Mouse (Mus musculus) hematopoietic stem cell, adult 5-6 weeks (primary cell): ENCODE results near the gene Gigyf2. TPM values are rescaled to one million over a fixed set of nuclear protein-coding genes. Genes with fewer than 3 reads are reported as not detected.

Experiments
- ATAC-seq, 2 experiments: fragments of 125-278 bp in 1 of 2; replicated peaks in 1 of 2; 2 replicates each; pipeline ENCODE4 v1.8.0; 2016 to 2017; ENCODE audit warnings: inconsistent platforms in 2 of 2, mild to moderate bottlenecking in 2 of 2, moderate number of reproducible peaks in 2 of 2, low read depth in 1 of 2, moderate TSS enrichment in 1 of 2; ENCODE audit not compliant: low FRiP score in 2 of 2, poor library complexity in 2 of 2, severe bottlenecking in 2 of 2, insufficient read depth in 1 of 2, low TSS enrichment in 1 of 2
- total RNA-seq: library from RNA; stranded (forward); fragments of 172-1452, 232-1000 nt; gene quantifications from 2 replicates; pipeline ENCODE4 v1.2.3, GENCODE M21; 2017

Gigyf2 gene
- total RNA-seq, 1 experiment from 2014 or later: 147 TPM

DNA sequence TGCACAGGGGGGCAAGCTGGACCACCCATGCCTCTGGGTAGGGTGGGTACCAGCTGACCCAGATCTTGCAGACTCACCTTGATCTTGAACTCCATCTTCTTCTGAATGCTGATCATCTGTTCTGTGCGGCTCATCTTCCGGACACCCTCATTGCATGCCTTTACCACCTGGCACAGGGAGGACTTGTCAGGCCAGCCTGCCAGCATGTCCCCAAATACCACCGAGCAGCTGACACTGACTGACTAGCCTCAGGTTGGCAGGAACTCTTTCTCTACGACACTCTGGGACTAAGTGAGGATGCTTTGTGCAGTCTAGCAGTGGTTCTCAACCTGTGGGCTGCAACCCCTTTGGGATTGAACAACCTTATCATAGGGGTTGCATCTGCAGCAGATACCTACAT is 155.7 kb downstream of the Gigyf2 start:
- ATAC-seq: no peak

DNA sequence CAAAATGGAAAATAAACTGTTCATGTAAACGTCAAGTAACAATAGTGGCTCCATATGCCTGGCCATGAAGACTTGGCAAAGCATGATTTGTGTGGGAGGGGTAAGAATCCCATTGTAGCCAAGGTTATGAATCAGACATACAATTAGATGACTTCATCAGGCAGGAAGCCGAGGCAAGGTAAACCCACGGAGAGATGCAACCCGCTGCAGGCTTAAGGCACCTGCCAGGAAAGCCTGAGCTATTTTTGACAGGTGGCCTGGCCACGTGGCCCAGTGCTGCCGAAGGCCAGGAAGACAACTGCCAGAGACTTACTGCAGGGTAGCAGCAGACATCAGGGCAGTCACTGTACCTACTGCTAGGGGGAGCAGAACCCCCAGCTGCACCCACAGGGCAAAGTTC is 159.6 kb downstream of the Gigyf2 start:
- no peak for ATAC-seq

- ATAC-seq: no peak
Measured at GRCm38 (mm10) chr1:87492285-87492684, 165.5 kb downstream of the Gigyf2 start.

- no peak for ATAC-seq
Measured at GRCm38 (mm10) chr1:87493542-87493941, 166.7 kb downstream of the Gigyf2 start.

Other genes starting within 250 kb of the Gigyf2 start
- not detected in 2 replicates for gene Alppl2, start 237.1 kb upstream of the Gigyf2 start, total RNA-seq
- not detected in 2 replicates for gene Alpi, start 225.4 kb upstream of the Gigyf2 start, total RNA-seq
- not detected in 2 replicates for gene Akp3, start 202.0 kb upstream of the Gigyf2 start, total RNA-seq
- gene Ecel1, start 170.5 kb upstream of the Gigyf2 start, total RNA-seq: not detected in 2 replicates
- not detected in 2 replicates for gene Prss56, start 143.7 kb upstream of the Gigyf2 start, total RNA-seq
- not detected in 2 replicates for gene Chrnd, start 136.4 kb upstream of the Gigyf2 start, total RNA-seq
- gene Chrng, start 122.3 kb upstream of the Gigyf2 start, total RNA-seq: not detected in 2 replicates
- gene Eif4e2, start 113.1 kb upstream of the Gigyf2 start, total RNA-seq: 123 and 155 TPM in 2 replicates
- gene Efhd1, start 62.6 kb upstream of the Gigyf2 start, total RNA-seq: not detected in 2 replicates
- gene Kcnj13, start 67.7 kb downstream of the Gigyf2 start, total RNA-seq: not detected in 2 replicates
- gene Snorc, start 143.3 kb downstream of the Gigyf2 start, total RNA-seq: not detected in 2 replicates
- gene Neu2, start 182.9 kb downstream of the Gigyf2 start, total RNA-seq: not detected in 2 replicates
- gene Ngef, start 246.9 kb downstream of the Gigyf2 start, total RNA-seq: not detected in 2 replicates